Mouse (Mus musculus): Measurements from ENCODE around the gene Gm27029. TPM values are rescaled to one million over a fixed set of nuclear protein-coding genes. Genes with fewer than 3 reads are reported as not detected.
"Not testable (repeated sequence)": the region's sequence is repeated elsewhere in the genome, so short reads cannot be mapped to it uniquely, and the experiment has no call there.

The Gm27029 gene
- total and polyA plus RNA-seq, 2 experiments from 2014 or later = 2.2 to 6.4 TPM

- no peaks in the 10 kb centered on the region for H3K27me3 ChIP-seq (ENCODE audit: insufficient read depth, low read length)
- H3K4me3 ChIP-seq (ENCODE audit: low read length) = 0 out of 2 replicates have a peak overlapping the region, but pooled peaks have one; percentile 18
- DNase-seq (ENCODE audit: low spot score) = no peak
- whole genome bisulfite sequencing = 87% methylated on average over 4 of the region's 4 CpGs
- H3K9ac ChIP-seq (replicated peaks; ENCODE audit: low read length) = no peak overlapping the region
- H3K27ac ChIP-seq = no peak overlapping the region
- peak overlapping the region; percentile 35 for H3K4me2 ChIP-seq (ENCODE audit: low read depth, low read length)
- no peak for ATAC-seq
- H3K9me3 ChIP-seq (ENCODE audit: low read length) = no peaks in the 10 kb centered on the region
- peaks cover 13% of the 10 kb centered on the region for H3K36me3 ChIP-seq (ENCODE audit: insufficient read depth, low read length)
- TF ChIP-seq CTCF (IDR thresholded peaks at IDR 0.05; ENCODE audit: low read depth) = no peak
- no peaks in the 10 kb centered on the region for H3K4me1 ChIP-seq (ENCODE audit: insufficient read depth, low read length)
These were observed 24.3 kb upstream of the Gm27029 start for GRCm38 (mm10) chr11:101448899-101449298.

GRCm38 (mm10) chr11:101448274-101448746 lies 23.7 kb upstream of the Gm27029 start, which contains the start of gene Ifi35:
Gene Ifi35 (plus strand): TSS chr11:101448407.
- Histone ChIP-seq H3K9ac (replicated peaks; ENCODE audit: low read length) (peak within 1 kb of the TSS; percentile 18; the same call in 1 of the 2 replicates), H3K27me3 (ENCODE audit: insufficient read depth, low read length) (no peaks in the 10 kb centered on the region), H3K4me1 (ENCODE audit: insufficient read depth, low read length) (no peaks in the 10 kb centered on the region), H3K4me2 (ENCODE audit: low read depth, low read length) (peak within 1 kb of the TSS; percentile 35), H3K9me3 (ENCODE audit: low read length) (no peaks in the 10 kb centered on the region), H3K4me3 (ENCODE audit: low read length) (peak within 1 kb of the TSS; percentile 18; the same call in 1 of the 2 replicates), H3K27ac (no peak within 1 kb of the TSS), H3K36me3 (ENCODE audit: insufficient read depth, low read length) (peaks cover 18% of the 10 kb centered on the region)
- no peak for TF ChIP-seq CTCF (IDR thresholded peaks at IDR 0.05; ENCODE audit: low read depth)
- 38% methylated on average over 10 of the region's 10 CpGs for WGBS
- no peak for ATAC-seq
- no peak for DNase-seq (ENCODE audit: low spot score)

- Histone ChIP-seq H3K27ac (no peak overlapping the region), H3K4me1 (ENCODE audit: insufficient read depth, low read length) (no peaks in the 10 kb centered on the region), H3K36me3 (ENCODE audit: insufficient read depth, low read length) (peaks cover 18% of the 10 kb centered on the region), H3K27me3 (ENCODE audit: insufficient read depth, low read length) (no peaks in the 10 kb centered on the region), H3K9me3 (ENCODE audit: low read length) (no peaks in the 10 kb centered on the region), H3K9ac (replicated peaks; ENCODE audit: low read length) (no peak overlapping the region), H3K4me3 (ENCODE audit: low read length) (no peak overlapping the region), H3K4me2 (ENCODE audit: low read depth, low read length) (no peak overlapping the region)
- WGBS = 91% methylated on average over 5 of the region's 5 CpGs
- TF ChIP-seq CTCF (IDR thresholded peaks at IDR 0.05; ENCODE audit: low read depth) = no peak
- DNase-seq (ENCODE audit: low spot score) (no peak), ATAC-seq (no peak)
These were observed 23.2 kb upstream of the Gm27029 start for GRCm38 (mm10) chr11:101447786-101448185.

DNA sequence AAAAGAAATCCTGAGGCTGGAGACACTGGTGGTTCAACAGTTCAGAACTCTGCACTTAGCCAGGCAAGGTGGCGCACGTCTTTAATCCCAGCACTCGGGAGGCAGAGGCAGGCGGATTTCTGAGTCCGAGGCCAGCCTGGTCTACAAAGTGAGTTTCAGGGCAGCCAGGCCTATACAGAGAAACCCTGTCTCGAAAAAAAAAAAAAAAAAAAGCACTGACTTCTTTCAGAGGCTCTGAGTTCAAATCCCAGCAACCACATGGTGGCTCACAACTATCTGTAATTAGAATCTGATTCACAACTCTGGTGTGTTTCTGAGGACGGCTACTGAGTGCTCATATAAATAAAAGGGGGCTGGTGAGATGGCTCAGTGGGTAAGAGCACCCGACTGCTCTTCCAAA lies 22.3 kb upstream of the Gm27029 start:
- H3K27me3 ChIP-seq (ENCODE audit: insufficient read depth, low read length); H3K4me2 ChIP-seq (ENCODE audit: low read depth, low read length); DNase-seq (ENCODE audit: low spot score); H3K4me1 ChIP-seq (ENCODE audit: insufficient read depth, low read length); ATAC-seq; H3K27ac ChIP-seq; H3K9ac ChIP-seq (replicated peaks; ENCODE audit: low read length); H3K9me3 ChIP-seq (ENCODE audit: low read length); H3K4me3 ChIP-seq (ENCODE audit: low read length): not testable (repeated sequence)
- 91% methylated on average over 8 of the region's 8 CpGs for WGBS
- peaks cover 18% of the 10 kb centered on the region for H3K36me3 ChIP-seq (ENCODE audit: insufficient read depth, low read length)

- no peaks in the 10 kb centered on the region for H3K27me3 ChIP-seq (ENCODE audit: insufficient read depth, low read length)
- peaks cover 18% of the 10 kb centered on the region for H3K36me3 ChIP-seq (ENCODE audit: insufficient read depth, low read length)
- no peaks in the 10 kb centered on the region for H3K4me1 ChIP-seq (ENCODE audit: insufficient read depth, low read length)
- ATAC-seq (no peak), DNase-seq (ENCODE audit: low spot score) (no peak)
- 71% methylated on average over 1 of the region's 1 CpGs for WGBS
- no peak overlapping the region for H3K9ac ChIP-seq (replicated peaks; ENCODE audit: low read length)
- H3K4me2 ChIP-seq (ENCODE audit: low read depth, low read length) = no peak overlapping the region
- no peaks in the 10 kb centered on the region for H3K9me3 ChIP-seq (ENCODE audit: low read length)
- H3K4me3 ChIP-seq (ENCODE audit: low read length) = no peak overlapping the region
- no peak for TF ChIP-seq CTCF (IDR thresholded peaks at IDR 0.05; ENCODE audit: low read depth)
- no peak overlapping the region for H3K27ac ChIP-seq
These were observed 21.7 kb upstream of the Gm27029 start for GRCm38 (mm10) chr11:101446319-101446718.

GRCm38 (mm10) chr11:101442760-101443159 lies 18.2 kb upstream of the Gm27029 start:
- ATAC-seq = no peak

GRCm38 (mm10) chr11:101442127-101442693 lies 17.6 kb upstream of the Gm27029 start, which contains the start of gene Rpl27:
Gene Rpl27 (plus strand): TSS chr11:101442298.
- WGBS = under 1% methylated on average over 42 of the region's 42 CpGs
- Histone ChIP-seq H3K4me1 (ENCODE audit: insufficient read depth, low read length) (no peaks in the 10 kb centered on the region), H3K9me3 (ENCODE audit: low read length) (no peaks in the 10 kb centered on the region), H3K9ac (replicated peaks; ENCODE audit: low read length) (peak within 1 kb of the TSS; percentile 95), H3K27me3 (ENCODE audit: insufficient read depth, low read length) (no peaks in the 10 kb centered on the region), H3K4me3 (ENCODE audit: low read length) (peak within 1 kb of the TSS; percentile 79), H3K4me2 (ENCODE audit: low read depth, low read length) (peak within 1 kb of the TSS; percentile 85), H3K27ac (peak within 1 kb of the TSS; percentile 95), H3K36me3 (ENCODE audit: insufficient read depth, low read length) (peaks cover 18% of the 10 kb centered on the region)
- peak; percentile 98 for ATAC-seq
- peak; percentile 99 for DNase-seq (ENCODE audit: low spot score)
- peak; percentile 93 for TF ChIP-seq CTCF (IDR thresholded peaks at IDR 0.05; ENCODE audit: low read depth)

More at GRCm38 (mm10) chr11:101442760-101443159, 18.2 kb upstream of the Gm27029 start:
- peak overlapping the region; percentile 95 for H3K27ac ChIP-seq
- no peaks in the 10 kb centered on the region for H3K4me1 ChIP-seq (ENCODE audit: insufficient read depth, low read length)
- peak; percentile 51 for DNase-seq (ENCODE audit: low spot score)
- peaks cover 18% of the 10 kb centered on the region for H3K36me3 ChIP-seq (ENCODE audit: insufficient read depth, low read length)
- peak overlapping the region; percentile 79 for H3K4me3 ChIP-seq (ENCODE audit: low read length)
- no peaks in the 10 kb centered on the region for H3K27me3 ChIP-seq (ENCODE audit: insufficient read depth, low read length)
- H3K9ac ChIP-seq (replicated peaks; ENCODE audit: low read length) = peak overlapping the region; percentile 95
- H3K4me2 ChIP-seq (ENCODE audit: low read depth, low read length) = peak overlapping the region; percentile 85
- H3K9me3 ChIP-seq (ENCODE audit: low read length) = no peaks in the 10 kb centered on the region
- no peak for TF ChIP-seq CTCF (IDR thresholded peaks at IDR 0.05; ENCODE audit: low read depth)
- 0% methylated on average over 14 of the region's 14 CpGs for WGBS

DNA sequence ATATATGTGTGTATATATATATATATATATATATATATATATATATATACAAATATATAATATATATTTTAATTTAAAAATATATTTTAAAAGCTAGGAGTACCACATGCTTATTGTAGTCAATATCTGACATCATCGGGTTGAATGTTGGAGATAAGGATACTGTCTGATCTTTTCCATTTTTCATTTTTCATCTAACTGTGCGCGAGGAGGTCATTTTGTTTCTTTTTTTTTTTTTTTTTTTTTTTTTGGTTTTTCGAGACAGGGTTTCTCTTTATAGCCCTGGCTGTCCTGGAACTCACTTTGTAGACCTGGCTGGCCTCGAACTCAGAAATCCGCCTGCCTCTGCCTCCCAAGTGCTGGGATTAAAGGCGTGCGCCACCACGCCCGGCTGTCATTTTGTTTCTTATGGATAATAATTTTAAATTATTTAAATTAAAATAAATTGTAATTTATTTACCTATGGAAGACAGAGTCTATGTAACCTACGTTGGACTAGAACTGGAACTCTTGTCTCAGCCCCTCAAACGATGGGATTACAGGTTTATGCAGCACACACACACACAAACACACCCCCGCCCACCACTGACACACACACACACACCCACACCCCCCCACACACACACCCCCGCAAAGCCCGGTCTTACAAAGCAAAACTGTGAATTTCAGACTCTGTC lies 17.0 kb upstream of the Gm27029 start:
- peaks cover 18% of the 10 kb centered on the region for H3K36me3 ChIP-seq (ENCODE audit: insufficient read depth, low read length)
- 37% methylated on average over 15 of the region's 15 CpGs for WGBS
- not testable (repeated sequence) for H3K27ac ChIP-seq; ATAC-seq; H3K27me3 ChIP-seq (ENCODE audit: insufficient read depth, low read length); H3K4me1 ChIP-seq (ENCODE audit: insufficient read depth, low read length); DNase-seq (ENCODE audit: low spot score); H3K9ac ChIP-seq (replicated peaks; ENCODE audit: low read length); H3K9me3 ChIP-seq (ENCODE audit: low read length)
- H3K4me2 ChIP-seq (ENCODE audit: low read depth, low read length) = peak overlapping the region; percentile 40; the same call in 1 of the 2 replicates
- peak overlapping the region; percentile 79; the same call in 1 of the 2 replicates for H3K4me3 ChIP-seq (ENCODE audit: low read length)

DNA sequence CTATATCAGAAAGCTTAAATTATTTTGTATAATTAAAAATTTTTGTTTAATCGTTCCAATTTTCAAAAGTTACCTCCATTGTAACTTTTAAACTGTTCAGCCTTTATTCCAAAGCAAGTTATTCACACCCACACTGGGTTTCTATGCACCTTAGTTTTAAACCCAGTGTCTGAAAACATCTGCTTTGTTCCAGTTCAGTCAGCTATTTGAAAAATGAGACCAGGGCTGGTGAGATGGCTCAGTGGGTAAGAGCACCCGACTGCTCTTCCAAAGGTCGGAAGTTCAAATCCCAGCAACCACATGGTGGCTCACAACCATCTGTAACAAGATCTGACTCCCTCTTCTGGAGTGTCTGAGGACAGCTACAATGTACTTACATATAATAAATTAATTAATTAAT lies 13.4 kb upstream of the Gm27029 start:
- peaks cover 18% of the 10 kb centered on the region for H3K36me3 ChIP-seq (ENCODE audit: insufficient read depth, low read length)
- not testable (repeated sequence) for ATAC-seq; H3K27ac ChIP-seq; H3K27me3 ChIP-seq (ENCODE audit: insufficient read depth, low read length); H3K9ac ChIP-seq (replicated peaks; ENCODE audit: low read length); H3K4me2 ChIP-seq (ENCODE audit: low read depth, low read length); H3K4me1 ChIP-seq (ENCODE audit: insufficient read depth, low read length); H3K9me3 ChIP-seq (ENCODE audit: low read length); DNase-seq (ENCODE audit: low spot score); H3K4me3 ChIP-seq (ENCODE audit: low read length)
- whole genome bisulfite sequencing = 58% methylated on average over 3 of the region's 3 CpGs

Data from hindbrain, postnatal 0 days (tissue).